Mouse (Mus musculus) testis, adult 2 months (tissue): ENCODE results near the gene Ttc9b.

Source experiments
- CTCF ChIP-seq: fragments of 200-500 bp; IDR thresholded peaks from 2 replicates; pipeline ENCODE4 v1.5.1; 2012; ENCODE audit warnings: low read depth, mild to moderate bottlenecking, inconsistent platforms, low read length, moderate library complexity; ENCODE audit not compliant: control insufficient read depth, insufficient read depth, insufficient replicate concordance
- POLR2A ChIP-seq: fragments of 200-500 bp; IDR thresholded peaks from 2 replicates; pipeline ENCODE4 v1.6.1; 2012; ENCODE audit warnings: low read depth, mild to moderate bottlenecking, inconsistent platforms, low read length, moderate library complexity; ENCODE audit not compliant: control insufficient read depth

DNA sequence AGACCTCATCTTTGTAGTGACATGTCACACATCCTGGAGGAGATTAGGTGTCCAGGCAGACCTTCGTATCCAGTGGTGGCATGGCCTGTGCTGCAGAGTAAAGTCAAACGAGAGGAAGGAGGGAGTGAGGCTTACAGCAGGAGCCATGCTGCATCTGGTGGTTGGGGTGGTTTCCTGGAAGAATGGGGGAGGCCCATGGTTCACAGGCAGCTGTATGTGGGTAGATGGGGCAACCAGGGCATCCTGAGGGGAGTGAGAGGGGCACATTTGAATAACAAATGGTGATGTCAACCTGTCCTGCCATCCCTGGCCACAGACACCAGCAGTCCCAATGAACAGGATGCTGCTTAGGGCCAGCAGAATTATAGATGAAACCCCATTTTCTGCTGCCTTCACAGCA lies 44.0 kb upstream of the Ttc9b start:
- TF ChIP-seq POLR2A = no peak
- TF ChIP-seq CTCF = no peak
